Mouse (Mus musculus) small intestine, adult 2 months (tissue): ENCODE results near the gene Psmb6. TPM values are rescaled to one million over a fixed set of nuclear protein-coding genes. Genes with fewer than 3 reads are reported as not detected.
A peak's percentile ranks its signal among the peaks of the same experiment; 100 is the strongest.

Experiments used
- H3K27ac ChIP-seq: fragments of 200-500 bp; 2 replicates; pipeline ENCODE4 v1.5.1; 2012; ENCODE audit warnings: low read depth, low read length, control low read depth, inconsistent platforms; ENCODE audit not compliant: insufficient read depth
- H3K27me3 ChIP-seq: fragments of 200-500 bp; 2 replicates; pipeline ENCODE4 v1.6.1; 2012; ENCODE audit warnings: mild to moderate bottlenecking, moderate library complexity, low read length, inconsistent platforms; ENCODE audit not compliant: control insufficient read depth, insufficient read depth
- H3K36me3 ChIP-seq: fragments of 200-500 bp; 2 replicates; pipeline ENCODE4 v1.6.1; 2012; ENCODE audit warnings: mild to moderate bottlenecking, low read length, control low read depth, inconsistent platforms; ENCODE audit not compliant: control insufficient read depth, insufficient read depth
- H3K4me1 ChIP-seq: fragments of 200-500 bp; 2 replicates; pipeline ENCODE4 v1.6.1; 2012; ENCODE audit warnings: low read length, inconsistent platforms, mixed read lengths; ENCODE audit not compliant: control insufficient read depth, insufficient read depth, insufficient read length
- H3K4me3 ChIP-seq: fragments of 200-500 bp; 2 replicates; pipeline ENCODE4 v1.5.1; 2012; ENCODE audit warnings: low read depth, mild to moderate bottlenecking, control low read depth, inconsistent platforms, low read length, moderate library complexity
- CTCF ChIP-seq: fragments of 200-500 bp; IDR thresholded peaks from 2 replicates; pipeline ENCODE4 v1.5.1; 2012; ENCODE audit warnings: low read depth, mild to moderate bottlenecking, control low read depth, inconsistent platforms, low read length, moderate library complexity, mixed read lengths; ENCODE audit not compliant: insufficient replicate concordance, insufficient read length; ENCODE audit errors: extremely low read depth
- POLR2A ChIP-seq: fragments of 200-500 bp; IDR thresholded peaks from 2 replicates; pipeline ENCODE4 v1.6.1; 2012; ENCODE audit warnings: low read depth, mild to moderate bottlenecking, control low read depth, inconsistent platforms, low read length, moderate library complexity
- WGBS: fragments of 180-500 bp; shearing (Covaris S2); methylation state at CpG from one replicate; pipeline ENCODE4 v1.1.7; 2018; 5-methylcytosine and 5-hydroxymethylcytosine counted together
- polyA plus RNA-seq: library from polyadenylated mRNA; depleted of rRNA; stranded (reverse); fragments of >200 nt; gene quantifications from 2 replicates; pipeline ENCODE4 v1.2.3, GENCODE M21; 2012; rRNA removed

Gene Psmb6
- polyA plus RNA-seq, 1 experiment: 264 TPM

DNA sequence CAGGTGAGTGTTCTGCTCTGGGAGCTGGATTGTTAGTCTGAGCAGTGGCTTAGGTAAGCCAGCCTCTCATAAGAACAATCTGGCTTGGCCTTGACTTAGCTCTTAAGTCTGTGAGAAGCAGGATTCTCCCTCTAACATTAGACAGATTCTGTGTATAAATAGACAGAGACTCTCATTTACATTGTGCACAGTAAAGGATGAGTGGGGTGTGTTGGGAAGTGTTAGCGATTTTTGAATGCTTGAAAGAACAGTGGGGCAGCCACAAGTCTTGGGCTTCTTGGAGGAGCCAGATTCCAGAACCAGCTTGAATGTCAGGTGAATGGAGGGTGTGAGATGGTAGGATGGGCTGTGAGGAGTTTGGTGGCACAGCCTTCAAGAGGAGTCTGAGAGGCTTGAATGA is 46.5 kb downstream of the Psmb6 start:
- Histone ChIP-seq H3K27me3 (no peaks in the 10 kb centered on the region), H3K4me1 (peaks cover 14% of the 10 kb centered on the region), H3K36me3 (no peaks in the 10 kb centered on the region), H3K4me3 (no peak overlapping the region), H3K27ac (peak overlapping the region; percentile 9; the same call in 1 of the 2 replicates)
- TF ChIP-seq POLR2A (no peak), CTCF (no peak)
- 82% methylated on average over 1 of the region's 1 CpGs for WGBS

GRCm38 (mm10) chr11:70572348-70572902 is 47.3 kb downstream of the Psmb6 start:
- 32% methylated on average over 5 of the region's 5 CpGs for WGBS
- H3K27ac ChIP-seq: peak overlapping the region; percentile 74

GRCm38 (mm10) chr11:70573872-70574271 is 48.7 kb downstream of the Psmb6 start:
- H3K27ac ChIP-seq: no peak overlapping the region
- TF ChIP-seq POLR2A (no peak), CTCF (no peak)
- H3K27me3 ChIP-seq: no peaks in the 10 kb centered on the region
- no peak overlapping the region for H3K4me3 ChIP-seq
- no peaks in the 10 kb centered on the region for H3K36me3 ChIP-seq
- H3K4me1 ChIP-seq: peaks cover 32% of the 10 kb centered on the region
- WGBS: 90% methylated on average over 6 of the region's 6 CpGs

More at GRCm38 (mm10) chr11:70572348-70572902, 47.3 kb downstream of the Psmb6 start:
- Histone ChIP-seq H3K36me3 (no peaks in the 10 kb centered on the region), H3K4me1 (peaks cover 21% of the 10 kb centered on the region), H3K4me3 (no peak overlapping the region), H3K27me3 (no peaks in the 10 kb centered on the region)
- TF ChIP-seq CTCF (no peak), POLR2A (no peak)

DNA sequence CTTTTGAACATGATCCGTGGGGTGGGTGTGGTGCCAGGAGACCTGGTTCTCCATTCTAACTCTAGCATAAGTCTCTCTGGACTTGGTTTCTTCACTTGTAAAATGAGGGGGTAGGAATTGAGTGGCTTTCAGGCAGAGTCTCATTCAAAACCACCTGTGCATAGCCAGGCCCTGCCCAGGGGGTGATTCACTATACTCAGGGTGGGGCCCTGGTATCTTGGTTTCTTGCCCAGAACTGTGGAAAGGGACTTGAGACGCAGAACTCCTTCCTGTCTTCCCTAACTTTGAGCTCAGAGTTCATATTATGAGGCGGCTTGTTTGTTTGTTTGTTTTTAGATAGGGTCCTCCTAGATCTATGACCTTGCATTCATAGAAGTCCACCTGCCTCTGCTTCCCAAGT is 52.0 kb downstream of the Psmb6 start:
- no peaks in the 10 kb centered on the region for H3K36me3 ChIP-seq
- H3K27me3 ChIP-seq: no peaks in the 10 kb centered on the region
- WGBS: 14% methylated on average over 3 of the region's 3 CpGs
- no peak overlapping the region for H3K4me3 ChIP-seq
- peak overlapping the region; percentile 88 for H3K27ac ChIP-seq
- H3K4me1 ChIP-seq: peaks cover 43% of the 10 kb centered on the region
- no peak for TF ChIP-seq POLR2A

Other genes with a start within 250 kb of the Psmb6 start
- gene Alox12e, start 202.7 kb upstream of the Psmb6 start, polyA plus RNA-seq: 0.24 and 0.51 TPM in 2 replicates
- gene Alox15, start 173.3 kb upstream of the Psmb6 start, polyA plus RNA-seq: 3.2 and 8.7 TPM in 2 replicates
- gene Pelp1, start 115.3 kb upstream of the Psmb6 start, polyA plus RNA-seq: 7.5 and 12.2 TPM in 2 replicates
- gene Arrb2, start 92.7 kb upstream of the Psmb6 start, polyA plus RNA-seq: 15.3 and 23.2 TPM in 2 replicates
- 16.4 and 24.1 TPM in 2 replicates for gene Med11, start 73.4 kb upstream of the Psmb6 start, polyA plus RNA-seq
- gene Zmynd15, start 65.9 kb upstream of the Psmb6 start, polyA plus RNA-seq: 2.5 and 7.1 TPM in 2 replicates
- 28.1 and 48.0 TPM in 2 replicates for gene Cxcl16, start 65.4 kb upstream of the Psmb6 start, polyA plus RNA-seq
- gene Tm4sf5, start 20.1 kb upstream of the Psmb6 start, polyA plus RNA-seq: 331 and 587 TPM in 2 replicates
- gene Vmo1, start 10.8 kb upstream of the Psmb6 start, polyA plus RNA-seq: not detected in 2 replicates
- gene Gltpd2, start 6.2 kb upstream of the Psmb6 start, polyA plus RNA-seq: 4.3 and 8.4 TPM in 2 replicates
- not detected in 2 replicates for gene Gm40193, start 7.6 kb downstream of the Psmb6 start, polyA plus RNA-seq
- gene Pld2, start 14.7 kb downstream of the Psmb6 start, polyA plus RNA-seq: 11.0 and 24.9 TPM in 2 replicates
- gene Mink1, start 37.5 kb downstream of the Psmb6 start, polyA plus RNA-seq: 43.6 and 82.0 TPM in 2 replicates
- not detected in 2 replicates for gene 4930544D05Rik, start 90.5 kb downstream of the Psmb6 start, polyA plus RNA-seq
- 0.06 TPM in 1 of 2 replicates, not detected in the other for gene Chrne, start 93.8 kb downstream of the Psmb6 start, polyA plus RNA-seq
- gene Gp1ba, start 113.8 kb downstream of the Psmb6 start, polyA plus RNA-seq: 0.04 and 0.22 TPM in 2 replicates
- gene Rnf167, start 121.9 kb downstream of the Psmb6 start, polyA plus RNA-seq: 43.0 and 114 TPM in 2 replicates
- 109 and 147 TPM in 2 replicates for gene Slc25a11, start 122.1 kb downstream of the Psmb6 start, polyA plus RNA-seq
- 2,319 and 5,668 TPM in 2 replicates for gene Pfn1, start 129.3 kb downstream of the Psmb6 start, polyA plus RNA-seq
- gene Eno3, start 131.8 kb downstream of the Psmb6 start, polyA plus RNA-seq: 3.3 and 12.7 TPM in 2 replicates
- gene Spag7, start 144.0 kb downstream of the Psmb6 start, polyA plus RNA-seq: 21.0 and 36.6 TPM in 2 replicates
- 27.7 and 66.7 TPM in 2 replicates for gene Camta2, start 162.7 kb downstream of the Psmb6 start, polyA plus RNA-seq
- 0.38 and 0.79 TPM in 2 replicates for gene Inca1, start 174.8 kb downstream of the Psmb6 start, polyA plus RNA-seq
- 33.9 and 87.1 TPM in 2 replicates for gene Kif1c, start 175.2 kb downstream of the Psmb6 start, polyA plus RNA-seq
- 0.61 and 0.72 TPM in 2 replicates for gene Zfp3, start 238.8 kb downstream of the Psmb6 start, polyA plus RNA-seq